8 mouse cellular contexts compared by ENCODE assay signal in the genomic region with DNA sequence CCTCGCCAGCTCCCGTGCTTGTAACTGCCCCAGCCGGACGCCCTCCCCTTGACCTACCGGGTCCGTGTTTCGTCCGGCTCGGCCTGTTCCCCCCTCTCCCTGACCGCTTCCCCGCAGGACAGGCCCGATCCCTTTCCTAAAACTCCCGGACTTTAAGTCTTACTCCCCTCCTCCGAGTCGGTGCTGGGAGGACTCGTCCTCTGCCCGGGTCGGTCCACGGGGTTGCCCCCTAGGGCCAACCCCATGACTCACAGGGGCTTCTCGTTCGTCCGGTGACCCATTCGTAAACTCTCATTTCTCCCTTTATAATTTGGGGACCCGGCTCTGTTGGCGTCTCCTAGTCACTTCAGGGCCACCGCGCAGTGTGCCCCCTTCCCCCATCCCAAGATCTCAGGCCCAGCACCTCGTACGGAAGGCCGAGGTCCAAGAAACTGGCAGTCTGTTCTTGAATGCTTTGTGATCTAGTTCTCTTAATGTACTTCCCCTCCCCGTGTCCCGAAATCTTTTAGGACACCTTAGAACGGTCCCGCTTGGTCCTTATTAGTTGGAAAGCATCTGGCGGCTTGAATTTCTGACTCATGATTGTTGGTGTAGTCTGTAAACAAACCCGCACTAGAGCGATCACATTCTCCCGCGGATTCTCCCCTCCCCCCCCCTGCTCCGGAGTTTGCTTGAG. TPM values are rescaled to one million over a fixed set of nuclear protein-coding genes. Genes with fewer than 3 reads are reported as not detected.
DNase-seq lines count a peak whose midpoint lies in the region; ATAC-seq and TF ChIP-seq lines count a peak whose summit lies in the region.

No protein-coding gene starts in this region.

- no peaks in the 10 kb centered on the region; the same call in 1 of the 2 replicates for H3K36me3 ChIP-seq in forebrain, embryonic 11.5 days (ENCODE audit: control insufficient read depth, insufficient read depth, low read length)
- H3K36me3 ChIP-seq in hindbrain, embryonic 14.5 days (replicated peaks; ENCODE audit: control insufficient read depth, insufficient read depth) = peaks cover 30% of the 10 kb centered on the region

- H3K9me3 ChIP-seq in forebrain, embryonic 11.5 days (ENCODE audit: control insufficient read depth, low read length) = no peaks in the 10 kb centered on the region
- H3K9me3 ChIP-seq in hindbrain, embryonic 14.5 days (ENCODE audit: control insufficient read depth, low read length) = no peaks in the 10 kb centered on the region

- peak in 1 of 2 experiments; percentile 59 for DNase-seq in cerebellum, adult 2 months
- no peak for DNase-seq in cerebellum, adult 11-12 months
- DNase-seq in adrenal gland, postnatal 25 days = peak; percentile 41
- peak; percentile 73 for DNase-seq in forebrain, embryonic 11.5 days (ENCODE audit: low spot score)
- no peak for DNase-seq in hindbrain, embryonic 14.5 days (ENCODE audit: low spot score)
- DNase-seq in left cerebral cortex, postnatal 10 days (ENCODE audit: extremely low spot score in 1 of 2, low spot score in 2 of 2) = peak; percentile 16 to 32
- peak; percentile 19 for DNase-seq in right cerebral cortex, postnatal 4 days

- peaks cover 6% of the 10 kb centered on the region; the same call in 1 of the 2 replicates for H3K4me1 ChIP-seq in cerebellum, adult 2 months (ENCODE audit: control insufficient read depth, insufficient read depth, low read length)
- peaks cover 2% of the 10 kb centered on the region; the same call in 1 of the 2 replicates for H3K4me1 ChIP-seq in forebrain, embryonic 11.5 days (replicated peaks; ENCODE audit: control insufficient read depth, insufficient read depth, low read length)
- peaks cover 11% of the 10 kb centered on the region for H3K4me1 ChIP-seq in hindbrain, embryonic 14.5 days (replicated peaks; ENCODE audit: control insufficient read depth, insufficient read depth, low read length)

- intact Hi-C loops in left cerebral cortex, postnatal 10 days (cut with DNase I) = loop anchor here (2.0 to 10.0 kb wide), 2 partner anchors 96 to 162 kb away; no protein-coding TSS in a partner anchor

- peak overlapping the region; percentile 85 for H3K4me2 ChIP-seq in forebrain, embryonic 11.5 days (ENCODE audit: low read depth, low read length, severe bottlenecking)
- H3K4me2 ChIP-seq in hindbrain, embryonic 14.5 days (replicated peaks) = peak overlapping the region; percentile 71

- no peak for TF ChIP-seq POLR2A in cerebellum, adult 2 months (IDR thresholded peaks at IDR 0.05; ENCODE audit: borderline replicate concordance, insufficient read depth, low read length)

- H3K27ac ChIP-seq in cerebellum, adult 2 months (ENCODE audit: insufficient read depth, low read length) = peak overlapping the region; percentile 89
- peak overlapping the region; percentile 86 for H3K27ac ChIP-seq in forebrain, embryonic 11.5 days (ENCODE audit: low read depth, low read length)
- peak overlapping the region; percentile 92 for H3K27ac ChIP-seq in hindbrain, embryonic 14.5 days

- WGBS in cerebellum, adult 2 months = under 1% methylated on average over 40 of the region's 40 CpGs
- under 1% methylated on average over 40 of the region's 40 CpGs for WGBS in forebrain, embryonic 11.5 days
- under 1% methylated on average over 40 of the region's 40 CpGs for whole genome bisulfite sequencing in hindbrain, embryonic 14.5 days

- no peak for TF ChIP-seq CTCF in cerebellum, adult 2 months (IDR thresholded peaks at IDR 0.05; ENCODE audit: borderline replicate concordance, insufficient read depth, low read depth, low read length)

- H3K9ac ChIP-seq in forebrain, embryonic 11.5 days (ENCODE audit: low read length) = peak overlapping the region; percentile 84
- peak overlapping the region; percentile 97 for H3K9ac ChIP-seq in hindbrain, embryonic 14.5 days

- H3K27me3 ChIP-seq in cerebellum, adult 2 months (ENCODE audit: control insufficient read depth, insufficient read depth, low read length) = no peaks in the 10 kb centered on the region
- no peaks in the 10 kb centered on the region for H3K27me3 ChIP-seq in forebrain, embryonic 11.5 days (ENCODE audit: control insufficient read depth, insufficient read depth, low read length)
- H3K27me3 ChIP-seq in hindbrain, embryonic 14.5 days (ENCODE audit: control insufficient read depth, insufficient read depth, low read length) = no peaks in the 10 kb centered on the region

- ATAC-seq in forebrain, embryonic 11.5 days (replicated peaks; ENCODE audit: low FRiP score) = peak; percentile 68; the same call in 1 of the 2 replicates
- ATAC-seq in hindbrain, embryonic 14.5 days (ENCODE audit: low FRiP score) = peak; percentile 70
- ATAC-seq in megakaryocyte, adult 5-6 weeks (ENCODE audit: poor library complexity, severe bottlenecking) = peak; percentile 31

- H3K4me3 ChIP-seq in cerebellum, adult 2 months (replicated peaks; ENCODE audit: insufficient read depth, low read depth, low read length) = peak overlapping the region; percentile 79
- peak overlapping the region; percentile 68 for H3K4me3 ChIP-seq in forebrain, embryonic 11.5 days (ENCODE audit: low read depth, low read length)
- H3K4me3 ChIP-seq in hindbrain, embryonic 14.5 days (replicated peaks; ENCODE audit: low read length) = peak overlapping the region; percentile 91

RNA-seq across cellular contexts. Expression of a gene that starts 0.5 kb away (rescaled TPM):
- 118 and 121 TPM in 2 replicates for polyA plus RNA-seq in cerebellum, adult 2 months (2012; rRNA removed)
- total RNA-seq in adrenal gland, postnatal 25 days (2021) = 130 and 169 TPM in 2 replicates
- 116 and 118 TPM in 2 replicates for polyA plus RNA-seq in forebrain, embryonic 11.5 days (2014; fragmentation: Nextera tagmentation; extraction: Ambion mirVana)
- polyA plus RNA-seq in hindbrain, embryonic 14.5 days (2014; fragmentation: Nextera tagmentation; extraction: Ambion mirVana) = 70.1 and 71.7 TPM in 2 replicates
- 10 to 100 TPM; 87.0 to 88.0 TPM for total RNA-seq in left cerebral cortex, postnatal 10 days (2021)
- 18.9 and 19.4 TPM in 2 replicates for total RNA-seq in megakaryocyte, adult 5-6 weeks (2015)
- 63.9 and 71.6 TPM in 2 replicates for total RNA-seq in megakaryocyte, adult 5-6 weeks (2017)

RNA-seq across cellular contexts. Expression of a gene that starts 21.9 kb away (rescaled TPM):
- polyA plus RNA-seq in cerebellum, adult 2 months (2012; rRNA removed) = 107 and 108 TPM in 2 replicates
- total RNA-seq in adrenal gland, postnatal 25 days (2021) = 106 and 158 TPM in 2 replicates
- 146 and 150 TPM in 2 replicates for polyA plus RNA-seq in forebrain, embryonic 11.5 days (2014; fragmentation: Nextera tagmentation; extraction: Ambion mirVana)
- polyA plus RNA-seq in hindbrain, embryonic 14.5 days (2014; fragmentation: Nextera tagmentation; extraction: Ambion mirVana) = 150 and 153 TPM in 2 replicates
- total RNA-seq in left cerebral cortex, postnatal 10 days (2021) = 100 to 1,000 TPM in 1 of 2 experiments, 10 to 100 TPM in 1; 99.1 to 104 TPM
- 16.6 and 17.5 TPM in 2 replicates for total RNA-seq in megakaryocyte, adult 5-6 weeks (2015)
- total RNA-seq in megakaryocyte, adult 5-6 weeks (2017) = 33.9 and 36.5 TPM in 2 replicates

RNA-seq across cellular contexts. Expression of a gene that starts 58.2 kb away (rescaled TPM):
- 562 and 572 TPM in 2 replicates for polyA plus RNA-seq in cerebellum, adult 2 months (2012; rRNA removed)
- total RNA-seq in adrenal gland, postnatal 25 days (2021) = 48.3 and 52.1 TPM in 2 replicates
- polyA plus RNA-seq in forebrain, embryonic 11.5 days (2014; fragmentation: Nextera tagmentation; extraction: Ambion mirVana) = 371 and 409 TPM in 2 replicates
- 363 and 428 TPM in 2 replicates for polyA plus RNA-seq in hindbrain, embryonic 14.5 days (2014; fragmentation: Nextera tagmentation; extraction: Ambion mirVana)
- total RNA-seq in left cerebral cortex, postnatal 10 days (2021) = 100 to 1,000 TPM; 368 TPM
- total RNA-seq in megakaryocyte, adult 5-6 weeks (2015) = 16.1 and 17.5 TPM in 2 replicates
- total RNA-seq in megakaryocyte, adult 5-6 weeks (2017) = 13.6 and 18.5 TPM in 2 replicates

Comparison
In these comparisons a context has a peak if more than half of its experiments do, and no peak if none do; other contexts are left out.
1. DNase-seq: peak in adrenal gland, postnatal 25 days (single experiment), forebrain, embryonic 11.5 days (single experiment), left cerebral cortex, postnatal 10 days (2 of 2) and right cerebral cortex, postnatal 4 days (single experiment); none in cerebellum, adult 11-12 months (single experiment) and hindbrain, embryonic 14.5 days (single experiment).
2. Peak in every context shown above with its lines, with median percentiles within 50 percentile points of each other: H3K27ac ChIP-seq, H3K4me3 ChIP-seq and ATAC-seq.